Mouse (Mus musculus): ENCODE data around the gene Vmn1r183. TPM values are rescaled to one million over a fixed set of nuclear protein-coding genes. Genes with fewer than 3 reads are reported as not detected.

Vmn1r183 gene
- polyA plus RNA-seq, 1 experiment from 2014 or later, result not detected

- no peak for ATAC-seq
- Histone ChIP-seq H3K36me3 (ENCODE audit: control insufficient read depth, insufficient read depth, low read length) (peaks cover 30% of the 10 kb centered on the region), H3K9me3 (ENCODE audit: control insufficient read depth, low read length) (peaks cover 29% of the 10 kb centered on the region), H3K27ac (ENCODE audit: low read depth, low read length) (no peak overlapping the region), H3K4me2 (ENCODE audit: low read length) (no peak overlapping the region), H3K27me3 (replicated peaks; ENCODE audit: control insufficient read depth, insufficient read depth, low read length) (no peaks in the 10 kb centered on the region), H3K4me3 (ENCODE audit: low read length) (no peak overlapping the region), H3K9ac (ENCODE audit: low read depth, low read length) (no peak overlapping the region), H3K4me1 (ENCODE audit: control insufficient read depth, insufficient read depth, low read depth, low read length) (peaks cover 4% of the 10 kb centered on the region)
- 98% methylated on average over 7 of the region's 7 CpGs for WGBS
Observed at GRCm38 (mm10) chr7:24110839-24111238, 57.8 kb downstream of the Vmn1r183 start.

DNA sequence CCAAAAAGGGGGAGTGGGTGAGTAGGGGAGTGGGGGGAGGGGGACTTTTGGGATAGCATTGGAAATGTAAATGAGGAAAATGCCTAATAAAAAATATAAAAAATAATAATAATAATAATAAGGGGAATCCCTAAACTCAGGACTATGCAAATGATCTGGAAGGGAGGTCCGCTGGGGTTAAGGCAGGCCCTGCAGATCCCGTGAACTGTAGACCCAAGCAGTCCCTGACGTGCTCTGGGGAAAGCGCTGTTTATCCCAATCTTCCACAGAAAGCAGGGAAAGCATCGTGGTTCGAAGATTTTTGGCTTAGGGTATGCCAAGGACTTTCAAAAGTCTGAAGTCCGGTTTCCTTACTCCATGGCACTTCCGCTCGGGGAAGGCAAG, 58.7 kb downstream of the Vmn1r183 start:
- H3K9me3 ChIP-seq (ENCODE audit: control insufficient read depth, low read length), result peaks cover 19% of the 10 kb centered on the region
- 4% methylated on average over 9 of the region's 9 CpGs for WGBS
- H3K36me3 ChIP-seq (ENCODE audit: control insufficient read depth, insufficient read depth, low read length), result peaks cover 21% of the 10 kb centered on the region
- H3K4me1 ChIP-seq (ENCODE audit: control insufficient read depth, insufficient read depth, low read depth, low read length), result peaks cover 4% of the 10 kb centered on the region
- peak overlapping the region; percentile 73 for H3K4me3 ChIP-seq (ENCODE audit: low read length)
- no peaks in the 10 kb centered on the region for H3K27me3 ChIP-seq (replicated peaks; ENCODE audit: control insufficient read depth, insufficient read depth, low read length)
- H3K9ac ChIP-seq (ENCODE audit: low read depth, low read length), result peak overlapping the region; percentile 62
- H3K4me2 ChIP-seq (ENCODE audit: low read length), result peak overlapping the region; percentile 86
- peak; percentile 78 for ATAC-seq
- 0 out of 2 replicates have a peak overlapping the region, but pooled peaks have one; percentile 33 for H3K27ac ChIP-seq (ENCODE audit: low read depth, low read length)

GRCm38 (mm10) chr7:24112156-24112856, 59.3 kb downstream of the Vmn1r183 start, which contains the start of gene Zfp112:
Gene Zfp112 (plus strand): TSS chr7:24112314.
- peak within 1 kb of the TSS; percentile 73 for H3K4me3 ChIP-seq (ENCODE audit: low read length)
- peak within 1 kb of the TSS; percentile 85 for H3K9ac ChIP-seq (ENCODE audit: low read depth, low read length)
- H3K4me1 ChIP-seq (ENCODE audit: control insufficient read depth, insufficient read depth, low read depth, low read length), result peaks cover 4% of the 10 kb centered on the region
- ATAC-seq, result peak; percentile 98
- peaks cover 16% of the 10 kb centered on the region for H3K36me3 ChIP-seq (ENCODE audit: control insufficient read depth, insufficient read depth, low read length)
- 2% methylated on average over 23 of the region's 23 CpGs for WGBS
- H3K27ac ChIP-seq (ENCODE audit: low read depth, low read length), result peak within 1 kb of the TSS; percentile 61
- no peaks in the 10 kb centered on the region for H3K27me3 ChIP-seq (replicated peaks; ENCODE audit: control insufficient read depth, insufficient read depth, low read length)
- H3K4me2 ChIP-seq (ENCODE audit: low read length), result peak within 1 kb of the TSS; percentile 86
- peaks cover 14% of the 10 kb centered on the region for H3K9me3 ChIP-seq (ENCODE audit: control insufficient read depth, low read length)

DNA sequence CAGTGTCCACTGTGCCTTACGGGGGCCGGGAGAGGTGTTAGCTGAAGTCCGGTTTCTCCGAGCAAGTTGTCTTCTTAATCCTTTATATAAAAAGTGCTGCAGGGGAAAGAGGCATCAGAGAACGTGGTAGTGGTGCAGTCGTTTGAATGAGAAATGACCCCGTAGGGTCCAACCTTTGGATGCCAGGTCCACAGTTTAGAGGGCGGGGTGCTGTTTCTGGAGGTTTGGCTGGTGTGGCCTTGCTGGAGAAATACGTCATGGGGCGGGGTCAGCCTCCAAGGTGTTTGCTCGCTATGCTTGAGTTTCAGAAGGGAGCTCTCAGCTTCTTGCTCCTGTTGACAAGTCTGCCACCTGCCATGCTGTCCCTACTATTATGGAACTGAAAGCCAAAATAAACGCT, 59.9 kb downstream of the Vmn1r183 start:
- Histone ChIP-seq H3K4me3 (ENCODE audit: low read length) (peak overlapping the region; percentile 73), H3K4me2 (ENCODE audit: low read length) (peak overlapping the region; percentile 86), H3K9ac (ENCODE audit: low read depth, low read length) (peak overlapping the region; percentile 85), H3K27ac (ENCODE audit: low read depth, low read length) (peak overlapping the region; percentile 61), H3K27me3 (replicated peaks; ENCODE audit: control insufficient read depth, insufficient read depth, low read length) (no peaks in the 10 kb centered on the region), H3K36me3 (ENCODE audit: control insufficient read depth, insufficient read depth, low read length) (peaks cover 9% of the 10 kb centered on the region), H3K4me1 (ENCODE audit: control insufficient read depth, insufficient read depth, low read depth, low read length) (peaks cover 4% of the 10 kb centered on the region), H3K9me3 (ENCODE audit: control insufficient read depth, low read length) (peaks cover 9% of the 10 kb centered on the region)
- 11% methylated on average over 12 of the region's 12 CpGs for WGBS
- no peak; the same call in 1 of the 2 replicates for ATAC-seq

Other genes with a start within 250 kb of the Vmn1r183 start
- not detected in 2 replicates for gene Vmn1r175, start 242.6 kb upstream of the Vmn1r183 start, polyA plus RNA-seq (2015; fragmentation: Nextera tagmentation; extraction: Ambion mirVana)
- not detected in 2 replicates for gene Vmn1r176, start 215.9 kb upstream of the Vmn1r183 start, polyA plus RNA-seq (2015; fragmentation: Nextera tagmentation; extraction: Ambion mirVana)
- not detected in 2 replicates for gene Vmn1r177, start 186.8 kb upstream of the Vmn1r183 start, polyA plus RNA-seq (2015; fragmentation: Nextera tagmentation; extraction: Ambion mirVana)
- gene Vmn1r178, start 161.2 kb upstream of the Vmn1r183 start, polyA plus RNA-seq (2015; fragmentation: Nextera tagmentation; extraction: Ambion mirVana), result not detected in 2 replicates
- not detected in 2 replicates for gene Vmn1r179, start 126.3 kb upstream of the Vmn1r183 start, polyA plus RNA-seq (2015; fragmentation: Nextera tagmentation; extraction: Ambion mirVana)
- gene Vmn1r180, start 102.6 kb upstream of the Vmn1r183 start, polyA plus RNA-seq (2015; fragmentation: Nextera tagmentation; extraction: Ambion mirVana), result not detected in 2 replicates
- gene Vmn1r181, start 78.6 kb upstream of the Vmn1r183 start, polyA plus RNA-seq (2015; fragmentation: Nextera tagmentation; extraction: Ambion mirVana), result not detected in 2 replicates
- not detected in 2 replicates for gene V1rd19, start 51.6 kb upstream of the Vmn1r183 start, polyA plus RNA-seq (2015; fragmentation: Nextera tagmentation; extraction: Ambion mirVana)
- 32.1 and 37.8 TPM in 2 replicates for gene Zfp180, start 28.7 kb downstream of the Vmn1r183 start, polyA plus RNA-seq (2015; fragmentation: Nextera tagmentation; extraction: Ambion mirVana)
- gene Zfp112, start 59.1 kb downstream of the Vmn1r183 start, polyA plus RNA-seq (2015; fragmentation: Nextera tagmentation; extraction: Ambion mirVana), result 9.6 and 10.3 TPM in 2 replicates
- 23.6 and 25.0 TPM in 2 replicates for gene Zfp235, start 80.9 kb downstream of the Vmn1r183 start, polyA plus RNA-seq (2015; fragmentation: Nextera tagmentation; extraction: Ambion mirVana)
- gene Zfp114, start 121.8 kb downstream of the Vmn1r183 start, polyA plus RNA-seq (2015; fragmentation: Nextera tagmentation; extraction: Ambion mirVana), result 4.2 and 4.6 TPM in 2 replicates
- 4.2 and 4.5 TPM in 2 replicates for gene Zfp111, start 158.2 kb downstream of the Vmn1r183 start, polyA plus RNA-seq (2015; fragmentation: Nextera tagmentation; extraction: Ambion mirVana)
- 4.2 and 4.9 TPM in 2 replicates for gene Zfp109, start 184.3 kb downstream of the Vmn1r183 start, polyA plus RNA-seq (2015; fragmentation: Nextera tagmentation; extraction: Ambion mirVana)
- gene Zfp108, start 201.5 kb downstream of the Vmn1r183 start, polyA plus RNA-seq (2015; fragmentation: Nextera tagmentation; extraction: Ambion mirVana), result 5.7 and 6.1 TPM in 2 replicates
- 6.4 and 8.2 TPM in 2 replicates for gene Zfp93, start 217.2 kb downstream of the Vmn1r183 start, polyA plus RNA-seq (2015; fragmentation: Nextera tagmentation; extraction: Ambion mirVana)
- gene Zfp61, start 248.0 kb downstream of the Vmn1r183 start, polyA plus RNA-seq (2015; fragmentation: Nextera tagmentation; extraction: Ambion mirVana), result 41.4 and 42.1 TPM in 2 replicates

Measured in hindbrain, embryonic 16.5 days (tissue).